Mouse (Mus musculus) liver, embryonic 13.5 days (tissue): ENCODE measurements around the gene Rdh5. TPM values are rescaled to one million over a fixed set of nuclear protein-coding genes. Genes with fewer than 3 reads are reported as not detected.

Experiments used
- ATAC-seq: fragments of 200-750 bp; cut with Nextera tagmentation; 2 replicates; pipeline ENCODE4 v1.8.0; 2017; ENCODE audit warnings: low read depth, mild to moderate bottlenecking, moderate number of reproducible peaks, moderate library complexity
- DNase-seq: peaks from one replicate; pipeline ENCODE4 v3.0.0; 2022
- H3K27ac ChIP-seq: fragments of 300-500 bp; sonication (generic); 2 replicates; pipeline ENCODE4 v1.5.1; 2015; ENCODE audit warnings: moderate library complexity, mild to moderate bottlenecking, inconsistent platforms
- H3K27me3 ChIP-seq: fragments of 300-500 bp; sonication (generic); 2 replicates; pipeline ENCODE4 v1.6.1; 2015; ENCODE audit warnings: mild to moderate bottlenecking, inconsistent platforms
- H3K36me3 ChIP-seq: fragments of 300-500 bp; sonication (generic); 2 replicates; pipeline ENCODE4 v1.6.1; 2015; ENCODE audit warnings: mild to moderate bottlenecking, inconsistent platforms
- H3K4me1 ChIP-seq: fragments of 300-500 bp; sonication (generic); replicated peaks from 2 replicates; pipeline ENCODE4 v1.6.1; 2015; ENCODE audit warnings: inconsistent platforms
- H3K4me2 ChIP-seq: fragments of 300-500 bp; sonication (generic); 2 replicates; pipeline ENCODE4 v1.6.1; 2015; ENCODE audit warnings: inconsistent platforms, mild to moderate bottlenecking, moderate library complexity
- H3K4me3 ChIP-seq: fragments of 300-500 bp; sonication (generic); replicated peaks from 2 replicates; pipeline ENCODE4 v1.5.1; 2015; ENCODE audit warnings: mild to moderate bottlenecking, inconsistent platforms
- H3K9ac ChIP-seq: fragments of 300-500 bp; sonication (generic); 2 replicates; pipeline ENCODE4 v1.6.1; 2015; ENCODE audit warnings: mild to moderate bottlenecking, inconsistent platforms
- H3K9me3 ChIP-seq: fragments of 300-500 bp; sonication (generic); replicated peaks from 2 replicates; pipeline ENCODE4 v1.6.1; 2016; ENCODE audit warnings: inconsistent platforms
- WGBS: fragments of 180-500 bp; shearing (Covaris S2); methylation state at CpG from one replicate; pipeline ENCODE4 v1.1.7; 2015; ENCODE audit not compliant: insufficient replicate concordance; 5-methylcytosine and 5-hydroxymethylcytosine counted together
- polyA plus RNA-seq: library from polyadenylated mRNA; unstranded; fragments of >200 nt; fragmentation: Nextera tagmentation; extraction: Ambion mirVana; gene quantifications from 2 replicates; pipeline ENCODE4 v1.2.1, GENCODE M21; 2015

Rdh5 gene
- polyA plus RNA-seq, 1 experiment from 2014 or later, result 10.6 TPM

DNA sequence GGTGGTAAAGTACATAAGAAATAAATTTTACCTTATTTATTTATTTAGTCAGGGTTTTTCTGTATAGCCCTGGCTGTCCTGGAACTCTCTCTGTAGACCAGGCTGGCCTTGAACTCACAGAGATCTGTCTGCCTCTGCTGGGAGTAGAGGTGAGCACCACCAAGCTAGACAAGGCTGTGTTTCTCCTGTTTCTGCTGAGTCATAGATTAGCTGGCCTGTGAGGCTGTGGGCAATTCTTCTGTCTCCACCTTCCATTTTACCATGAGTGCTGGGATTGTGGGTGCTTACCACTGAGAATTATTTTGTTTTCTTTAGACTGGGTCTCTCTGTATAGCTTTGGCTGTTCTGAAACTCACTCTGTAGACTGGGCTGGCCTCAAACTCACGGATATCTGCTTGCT lies 21.3 kb downstream of the Rdh5 start:
- Histone ChIP-seq H3K27ac (no peak overlapping the region), H3K9me3 (no peaks in the 10 kb centered on the region), H3K36me3 (no peaks in the 10 kb centered on the region), H3K4me1 (peaks cover 3% of the 10 kb centered on the region; the same call in 1 of the 2 replicates), H3K9ac (no peak overlapping the region), H3K4me3 (no peak overlapping the region), H3K4me2 (no peak overlapping the region), H3K27me3 (peaks cover 16% of the 10 kb centered on the region)
- ATAC-seq, result peak; percentile 54
- 33% methylated on average over 1 of the region's 1 CpGs for WGBS
- no peak for DNase-seq

DNA sequence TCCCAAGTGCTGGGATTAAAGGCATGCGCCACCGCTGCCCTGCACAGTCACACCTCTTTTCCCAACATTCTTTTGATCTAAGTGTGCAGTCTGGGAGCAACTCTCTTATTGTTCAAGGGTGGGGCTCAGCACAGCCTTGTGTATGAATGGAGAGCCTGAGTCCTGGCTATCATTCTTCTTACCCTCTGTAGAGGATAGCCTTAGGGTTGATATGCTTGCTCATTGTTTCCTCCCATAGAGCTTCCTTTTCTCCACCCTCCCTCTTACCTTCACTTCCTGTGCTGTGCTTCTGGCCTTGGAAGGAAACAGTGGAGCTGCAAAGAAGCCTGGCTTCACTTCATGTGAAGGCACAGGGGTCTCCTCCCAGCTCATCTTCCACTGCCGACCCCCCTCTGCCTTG lies 22.0 kb downstream of the Rdh5 start, which contains the start of gene Cd63:
TSS of gene Cd63 (plus strand) at position 292 of the 400 bp plus-strand sequence.
- Histone ChIP-seq H3K4me3 (no peak within 1 kb of the TSS), H3K9ac (no peak within 1 kb of the TSS), H3K9me3 (no peaks in the 10 kb centered on the region), H3K36me3 (no peaks in the 10 kb centered on the region), H3K4me1 (peaks cover 10% of the 10 kb centered on the region), H3K27me3 (peaks cover 23% of the 10 kb centered on the region), H3K27ac (no peak within 1 kb of the TSS), H3K4me2 (no peak within 1 kb of the TSS)
- 66% methylated on average over 3 of the region's 3 CpGs for WGBS
- ATAC-seq, result no peak
- DNase-seq, result no peak

DNA sequence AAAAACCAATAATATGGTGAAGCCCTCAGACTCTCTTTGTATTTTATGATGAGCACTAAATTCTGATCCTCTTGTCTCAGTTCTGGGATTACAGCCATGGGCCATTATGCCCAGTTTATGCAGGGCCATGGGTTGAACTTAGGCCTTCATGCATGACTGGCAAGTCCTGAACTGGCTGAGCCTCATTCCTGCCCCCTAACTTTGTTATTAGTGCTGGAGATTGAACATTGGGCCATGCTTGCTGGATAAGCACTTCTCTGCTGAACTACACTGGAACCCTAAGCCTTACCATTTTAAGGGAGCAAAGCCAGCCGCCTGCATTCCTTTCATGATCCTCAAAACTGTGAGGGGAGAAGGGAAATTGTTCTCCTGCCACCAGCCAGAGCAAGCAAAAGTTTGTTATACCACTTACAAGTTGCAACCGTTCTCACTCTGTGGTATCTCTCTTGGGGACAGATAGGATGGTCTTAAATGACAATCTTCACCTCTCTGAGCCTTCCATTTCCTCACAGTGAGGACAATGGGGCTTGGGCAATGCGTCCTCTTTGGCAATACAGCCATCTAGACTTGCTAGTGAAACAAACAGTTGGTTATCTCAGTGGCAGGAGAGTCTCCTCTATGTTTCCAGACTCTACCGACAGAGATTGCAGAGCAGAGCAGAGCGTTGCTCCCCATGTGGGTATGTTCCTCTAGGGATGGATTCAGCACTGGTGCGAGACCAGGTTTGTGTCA lies 22.8 kb downstream of the Rdh5 start:
- ATAC-seq (no peak), DNase-seq (no peak)
- H3K4me3 ChIP-seq, result no peak overlapping the region
- H3K4me2 ChIP-seq, result no peak overlapping the region
- no peak overlapping the region for H3K9ac ChIP-seq
- H3K4me1 ChIP-seq, result peaks cover 10% of the 10 kb centered on the region
- H3K36me3 ChIP-seq, result no peaks in the 10 kb centered on the region
- H3K27me3 ChIP-seq, result peaks cover 31% of the 10 kb centered on the region
- H3K9me3 ChIP-seq, result no peaks in the 10 kb centered on the region
- WGBS, result 45% methylated on average over 6 of the region's 6 CpGs
- no peak overlapping the region for H3K27ac ChIP-seq

DNA sequence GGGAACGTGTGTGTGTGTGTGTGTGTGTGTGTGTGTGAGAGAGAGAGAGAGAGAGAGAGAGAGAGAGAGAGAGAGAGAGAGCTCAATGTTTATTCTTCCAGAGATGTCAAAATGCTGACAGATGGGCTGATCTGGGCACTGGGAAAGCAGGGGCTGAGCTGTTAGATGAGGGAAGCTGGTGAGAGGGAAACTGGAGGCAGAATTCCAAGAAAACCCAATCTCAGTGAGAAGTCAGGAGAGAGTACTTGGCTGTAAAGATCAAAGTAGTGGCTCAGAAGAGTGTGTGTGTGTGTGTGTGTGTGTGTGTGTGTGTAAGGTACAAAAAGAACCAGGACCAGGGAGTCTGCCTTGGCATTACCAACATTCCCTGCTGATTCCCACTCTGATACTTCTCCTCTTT lies 25.2 kb downstream of the Rdh5 start:
- H3K9me3 ChIP-seq, result no peaks in the 10 kb centered on the region
- no peaks in the 10 kb centered on the region for H3K36me3 ChIP-seq
- no peak overlapping the region for H3K9ac ChIP-seq
- no peak overlapping the region for H3K4me2 ChIP-seq
- WGBS, result 0% methylated on average over 1 of the region's 1 CpGs
- no peak overlapping the region for H3K4me3 ChIP-seq
- H3K27ac ChIP-seq, result no peak overlapping the region
- H3K27me3 ChIP-seq, result peaks cover 55% of the 10 kb centered on the region
- no peak for DNase-seq
- peaks cover 10% of the 10 kb centered on the region for H3K4me1 ChIP-seq
- no peak for ATAC-seq

DNA sequence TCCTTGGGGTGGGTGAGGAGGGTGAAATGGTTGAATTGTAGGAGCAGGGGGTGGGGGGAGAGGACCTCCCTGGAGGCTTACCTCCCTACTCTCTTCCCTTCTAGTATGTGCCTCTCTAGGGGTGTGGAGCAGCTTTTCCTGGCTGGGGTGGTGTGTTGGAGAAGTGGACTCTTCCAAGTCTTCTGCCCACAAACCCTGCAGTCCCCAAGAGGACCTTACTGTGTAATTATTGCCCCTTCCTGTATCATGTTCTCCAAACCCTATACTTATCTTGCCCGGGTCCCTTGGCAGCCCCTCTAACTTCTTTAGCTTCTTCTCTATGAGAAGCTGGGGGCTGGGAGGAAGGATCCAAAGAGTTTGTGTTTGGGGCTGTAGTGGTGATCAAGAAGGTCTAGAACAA lies 25.9 kb downstream of the Rdh5 start:
- Histone ChIP-seq H3K9me3 (no peaks in the 10 kb centered on the region), H3K27ac (no peak overlapping the region), H3K4me1 (peaks cover 13% of the 10 kb centered on the region), H3K27me3 (peaks cover 62% of the 10 kb centered on the region), H3K36me3 (no peaks in the 10 kb centered on the region), H3K4me2 (no peak overlapping the region), H3K9ac (no peak overlapping the region), H3K4me3 (no peak overlapping the region)
- WGBS, result 29% methylated on average over 1 of the region's 1 CpGs
- no peak for DNase-seq
- ATAC-seq, result no peak

DNA sequence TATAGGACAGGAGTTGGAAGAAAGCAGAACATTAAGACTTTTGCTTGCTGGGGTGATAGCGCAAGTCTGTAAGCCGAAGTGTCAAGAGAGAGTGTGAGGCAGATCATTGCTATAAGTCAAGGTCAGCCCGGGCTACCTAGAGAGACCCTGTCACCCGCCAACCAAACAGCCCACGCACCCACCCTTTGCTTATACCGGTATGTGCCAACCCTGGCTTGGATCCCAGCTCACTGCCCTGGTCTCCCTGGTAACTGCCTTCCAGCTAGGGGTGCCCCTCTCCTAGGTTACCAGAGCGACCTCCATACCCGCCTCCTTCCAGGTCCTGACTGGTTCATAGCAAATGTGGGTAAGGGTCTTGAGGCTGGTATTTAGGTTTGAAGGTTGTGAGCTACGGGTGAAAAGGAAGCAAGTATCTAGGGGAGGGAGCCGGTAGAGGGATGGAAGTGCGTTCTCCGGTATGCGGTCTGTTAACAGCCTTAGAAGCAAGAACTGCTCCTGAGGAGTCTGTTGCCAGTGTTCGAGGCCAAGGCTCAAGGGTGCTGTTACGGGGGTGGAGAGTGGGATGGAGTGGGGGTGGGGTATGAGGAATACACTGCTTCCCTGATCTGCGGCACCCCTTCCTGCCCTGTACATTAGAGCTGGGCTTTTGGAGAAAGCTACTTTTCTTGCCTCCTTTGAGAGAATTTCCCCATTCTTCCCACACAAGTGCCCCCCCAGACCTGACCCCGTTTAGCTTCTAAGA lies 26.6 kb downstream of the Rdh5 start:
- Histone ChIP-seq H3K36me3 (no peaks in the 10 kb centered on the region), H3K27ac (no peak overlapping the region), H3K27me3 (peaks cover 69% of the 10 kb centered on the region), H3K4me2 (0 out of 2 replicates have a peak overlapping the region, but pooled peaks have one; percentile 4), H3K9ac (no peak overlapping the region), H3K4me1 (peaks cover 17% of the 10 kb centered on the region), H3K4me3 (no peak overlapping the region), H3K9me3 (no peaks in the 10 kb centered on the region)
- WGBS, result 7% methylated on average over 17 of the region's 17 CpGs
- no peak for ATAC-seq
- DNase-seq, result no peak

DNA sequence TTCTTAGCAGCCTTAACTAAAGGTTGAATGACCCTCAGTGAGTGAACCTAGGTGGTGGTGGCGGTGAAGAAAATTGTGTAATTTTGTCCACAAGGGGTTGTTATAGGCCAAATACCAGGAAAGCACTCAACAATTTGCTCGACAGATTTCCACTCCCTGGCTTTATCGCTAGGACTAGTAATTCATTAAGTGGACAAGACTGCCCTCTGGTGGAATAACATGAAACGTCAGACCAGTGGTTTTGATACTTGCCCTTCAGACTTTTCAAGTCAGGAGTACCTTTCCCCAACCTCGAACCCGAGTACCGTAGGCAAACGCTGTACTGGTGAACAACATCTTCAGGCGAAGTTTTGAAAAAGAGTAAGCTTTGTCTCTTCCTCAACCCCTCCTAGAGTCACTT lies 27.3 kb downstream of the Rdh5 start:
- DNase-seq, result peak; percentile 55
- WGBS, result 0% methylated on average over 9 of the region's 9 CpGs
- H3K4me1 ChIP-seq, result peaks cover 24% of the 10 kb centered on the region
- 0 out of 2 replicates have a peak, but pooled peaks have one; percentile 5 for ATAC-seq
- H3K4me3 ChIP-seq, result no peak overlapping the region
- no peaks in the 10 kb centered on the region for H3K9me3 ChIP-seq
- no peaks in the 10 kb centered on the region for H3K36me3 ChIP-seq
- H3K4me2 ChIP-seq, result 0 out of 2 replicates have a peak overlapping the region, but pooled peaks have one; percentile 4
- H3K27ac ChIP-seq, result no peak overlapping the region
- H3K27me3 ChIP-seq, result peaks cover 76% of the 10 kb centered on the region
- no peak overlapping the region for H3K9ac ChIP-seq

DNA sequence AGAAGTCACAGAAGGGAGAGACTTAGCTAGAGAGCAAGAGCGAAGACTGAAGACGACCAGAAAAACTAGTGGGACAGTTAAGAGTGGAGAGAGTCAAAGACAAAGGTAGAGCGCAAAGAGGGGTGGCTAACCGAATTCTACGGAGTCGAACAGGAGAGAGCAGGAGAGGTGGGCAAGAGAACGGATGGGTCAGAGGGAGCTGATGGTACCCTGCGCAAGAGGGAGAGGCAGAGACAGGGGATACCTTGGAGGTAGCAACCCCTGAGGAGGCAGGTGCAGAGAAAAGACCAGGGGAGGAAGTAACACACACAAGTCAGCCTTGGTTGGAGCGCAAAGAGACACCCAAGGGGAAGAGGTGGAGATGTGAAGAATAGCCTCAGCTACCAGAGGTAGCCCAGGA lies 30.4 kb downstream of the Rdh5 start:
- Histone ChIP-seq H3K4me3 (peak overlapping the region; percentile 64), H3K4me1 (peaks cover 32% of the 10 kb centered on the region), H3K4me2 (peak overlapping the region; percentile 82), H3K36me3 (no peaks in the 10 kb centered on the region), H3K9ac (no peak overlapping the region), H3K9me3 (no peaks in the 10 kb centered on the region), H3K27ac (no peak overlapping the region), H3K27me3 (peaks cover 96% of the 10 kb centered on the region)
- ATAC-seq, result no peak
- WGBS, result 6% methylated on average over 9 of the region's 9 CpGs
- no peak for DNase-seq

DNA sequence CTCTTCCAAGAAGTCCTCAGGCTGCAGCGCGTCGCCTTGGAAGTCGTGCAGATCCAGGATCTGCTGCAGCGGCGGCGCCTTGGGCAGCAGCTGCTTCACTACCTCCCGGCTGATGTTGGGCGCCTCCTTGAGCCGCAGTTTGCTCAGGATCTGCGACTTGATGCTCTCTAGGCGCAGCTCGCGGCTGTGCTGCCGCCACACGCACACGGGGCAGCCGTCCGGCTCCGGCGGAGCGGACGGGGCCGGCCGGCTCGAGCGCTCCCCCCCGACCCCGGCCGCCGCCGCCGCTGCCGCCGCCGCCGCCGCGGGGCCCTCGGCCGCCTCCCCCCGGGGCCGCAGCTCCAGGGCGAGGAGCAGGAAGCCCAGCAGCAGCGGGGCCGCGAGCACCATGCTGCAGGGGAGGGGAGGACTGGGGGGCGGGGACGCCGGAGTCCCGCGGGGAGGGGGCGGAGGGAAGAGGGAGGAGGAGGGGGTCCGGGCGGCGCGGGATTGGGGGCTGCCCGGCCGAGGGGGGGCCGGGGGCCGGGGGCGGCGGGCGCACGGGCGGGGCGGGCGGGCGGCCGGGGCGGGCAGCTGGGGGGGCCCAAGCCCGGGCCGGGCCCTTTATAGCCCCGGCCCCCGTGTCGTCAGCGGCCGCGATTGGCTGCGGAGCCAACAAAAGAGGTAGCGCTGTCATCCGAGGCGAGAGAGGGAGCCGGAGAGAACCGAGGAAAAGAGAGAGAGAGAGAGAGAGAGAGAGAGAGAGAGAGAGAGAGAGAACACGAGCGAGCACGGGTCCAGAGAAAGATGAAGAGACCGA lies 31.2 kb downstream of the Rdh5 start, which contains the start of gene Gdf11:
TSS of gene Gdf11 (minus strand) at position 423 of the 799 bp plus-strand sequence.
- H3K9ac ChIP-seq, result peak within 1 kb of the TSS; percentile 61
- DNase-seq, result no peak
- no peaks in the 10 kb centered on the region for H3K9me3 ChIP-seq
- ATAC-seq, result no peak
- H3K4me3 ChIP-seq, result peak within 1 kb of the TSS; percentile 64
- peaks cover 39% of the 10 kb centered on the region for H3K4me1 ChIP-seq
- H3K27ac ChIP-seq, result no peak within 1 kb of the TSS
- peaks cover 89% of the 10 kb centered on the region for H3K27me3 ChIP-seq
- WGBS, result 1% methylated on average over 69 of the region's 89 CpGs
- H3K4me2 ChIP-seq, result peak within 1 kb of the TSS; percentile 82
- no peaks in the 10 kb centered on the region for H3K36me3 ChIP-seq

DNA sequence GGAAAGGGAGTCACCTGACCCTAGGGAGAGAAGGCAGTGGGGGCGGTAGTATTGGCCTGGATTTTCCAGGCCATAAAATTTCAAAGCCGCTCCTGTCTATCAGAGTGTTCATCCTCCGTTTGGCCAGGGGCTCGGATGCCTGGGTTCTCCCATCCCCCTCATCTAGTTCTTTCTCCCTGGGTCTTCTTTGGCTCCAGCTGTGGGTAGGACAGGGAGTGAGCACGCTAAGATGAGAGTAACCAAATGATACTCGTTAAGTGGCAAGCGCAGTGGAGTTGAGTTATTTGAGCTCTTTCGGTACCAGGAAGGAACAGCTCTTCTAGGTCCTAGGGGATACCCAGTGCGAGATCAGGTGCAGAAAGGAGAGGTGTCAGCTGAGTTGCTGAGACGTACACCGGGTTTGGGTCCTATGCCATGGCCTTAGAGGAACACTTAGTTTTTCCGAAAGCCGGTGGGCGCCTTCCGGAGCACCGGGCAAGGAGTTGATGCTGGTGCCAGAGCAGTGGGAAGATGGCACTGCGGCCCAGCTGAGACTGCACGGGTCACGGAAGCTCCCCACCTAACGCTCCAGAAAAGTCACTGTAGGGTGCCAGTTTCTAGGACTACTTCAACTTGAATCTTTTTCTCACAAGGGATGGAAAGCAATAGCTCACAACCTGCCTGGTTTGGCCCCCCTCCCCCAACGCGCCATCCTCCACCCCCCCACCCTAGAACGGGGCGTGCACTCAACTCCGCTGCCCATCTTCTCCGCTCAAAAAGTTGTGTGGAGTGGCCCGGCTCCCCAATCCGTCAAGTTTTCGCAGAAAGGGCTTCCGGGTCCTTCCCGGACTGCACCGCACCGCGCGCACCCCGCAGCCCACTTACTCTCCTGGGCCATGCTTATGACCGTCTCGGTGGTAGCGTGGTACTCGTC lies 32.0 kb downstream of the Rdh5 start:
- 2% methylated on average over 40 of the region's 40 CpGs for WGBS
- Histone ChIP-seq H3K4me2 (peak overlapping the region; percentile 82), H3K27me3 (peaks cover 80% of the 10 kb centered on the region), H3K36me3 (no peaks in the 10 kb centered on the region), H3K9me3 (no peaks in the 10 kb centered on the region), H3K27ac (no peak overlapping the region), H3K9ac (peak overlapping the region; percentile 61), H3K4me1 (peaks cover 40% of the 10 kb centered on the region), H3K4me3 (peak overlapping the region; percentile 64)
- ATAC-seq (no peak), DNase-seq (no peak)
